8 mouse cellular contexts compared by ENCODE assay signal in the genomic region with DNA sequence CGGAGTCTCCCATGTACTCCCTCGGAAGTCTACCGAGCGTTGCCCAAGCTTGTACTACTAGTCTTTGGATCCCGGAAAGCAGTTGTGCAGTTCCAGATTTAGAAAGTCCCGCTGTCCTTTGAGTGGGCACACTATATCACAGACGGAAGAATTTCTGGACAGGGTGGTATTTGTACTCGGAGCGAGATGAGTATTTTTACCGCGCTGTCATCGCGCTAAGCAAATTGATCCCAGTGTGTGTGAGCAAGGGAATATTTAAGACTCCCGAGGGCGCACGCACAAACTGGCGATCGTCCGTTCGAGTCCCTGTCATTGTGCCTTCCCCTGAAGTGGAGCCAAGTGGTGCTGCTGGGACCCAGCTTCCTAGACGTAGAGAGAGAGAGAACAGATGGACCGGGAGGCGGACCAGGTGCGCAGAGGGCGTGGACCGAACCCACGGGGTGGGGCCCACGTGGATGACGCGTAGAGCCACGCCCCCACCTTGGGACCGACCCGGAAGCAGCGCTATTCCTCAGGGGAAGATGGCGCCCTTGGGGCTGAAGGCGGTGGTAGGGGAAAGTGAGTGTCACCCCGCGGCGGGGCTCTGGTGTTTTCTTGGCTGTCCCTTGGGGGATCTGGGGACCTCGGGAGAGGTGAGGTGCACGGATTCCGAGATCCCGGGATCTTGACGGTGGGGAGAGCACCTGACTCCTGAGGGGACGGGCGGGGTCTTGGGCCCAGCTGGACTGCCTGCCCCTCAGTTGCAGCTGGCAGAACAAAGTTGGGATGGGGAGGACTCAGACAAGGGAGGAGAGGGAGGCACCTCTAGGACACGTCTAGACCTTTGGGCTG. TPM values are rescaled to one million over a fixed set of nuclear protein-coding genes. Genes with fewer than 3 reads are reported as not detected.
DNase-seq lines count a peak whose midpoint lies in the region; ATAC-seq lines count a peak whose summit lies in the region.

A gene (plus strand): TSS at position 309 of the 831 bp plus-strand sequence.

- peaks cover 12% of the 10 kb centered on the region for H3K4me1 ChIP-seq in embryonic facial prominence, embryonic 10.5 days
- peaks cover 11% of the 10 kb centered on the region for H3K4me1 ChIP-seq in neural tube, embryonic 13.5 days (replicated peaks)

- no peaks in the 10 kb centered on the region for H3K9me3 ChIP-seq in embryonic facial prominence, embryonic 10.5 days
- H3K9me3 ChIP-seq in neural tube, embryonic 13.5 days = no peaks in the 10 kb centered on the region

- H3K9ac ChIP-seq in neural tube, embryonic 13.5 days = peak within 1 kb of the TSS; percentile 66

- WGBS in embryonic facial prominence, embryonic 10.5 days = 6% methylated on average over 47 of the region's 47 CpGs
- 4% methylated on average over 47 of the region's 47 CpGs for WGBS in large intestine, adult 2 months
- 6% methylated on average over 47 of the region's 47 CpGs for WGBS in neural tube, embryonic 13.5 days

- intact Hi-C loops in heart, postnatal 10 days (cut with DNase I) = no loop called here

- H3K27me3 ChIP-seq in embryonic facial prominence, embryonic 10.5 days (replicated peaks; ENCODE audit: low read depth, poor library complexity, severe bottlenecking) = peaks cover 33% of the 10 kb centered on the region
- peaks cover 31% of the 10 kb centered on the region for H3K27me3 ChIP-seq in neural tube, embryonic 13.5 days

- peak; percentile 91 for DNase-seq in CD4-positive helper T cell, adult 2 months (ENCODE audit: low read depth, low spot score)
- DNase-seq in adrenal gland, postnatal 10 days = peak; percentile 85
- peak; percentile 69 for DNase-seq in embryonic facial prominence, embryonic 10.5 days (ENCODE audit: low spot score)
- peak; percentile 44 to 60 for DNase-seq in heart, postnatal 10 days
- DNase-seq in large intestine, adult 2 months (ENCODE audit: low read depth, low spot score) = peak; percentile 70
- peak; percentile 85 to 90 for DNase-seq in lung, adult 18-20 months
- peak; percentile 88 for DNase-seq in testis, postnatal 10 days (ENCODE audit: low spot score)

- ATAC-seq in neural tube, embryonic 13.5 days (ENCODE audit: low read depth) = peak; percentile 80

- H3K36me3 ChIP-seq in embryonic facial prominence, embryonic 10.5 days (replicated peaks) = no peaks in the 10 kb centered on the region; the same call in 1 of the 2 replicates
- no peaks in the 10 kb centered on the region for H3K36me3 ChIP-seq in neural tube, embryonic 13.5 days

- peak within 1 kb of the TSS; percentile 75 for H3K4me2 ChIP-seq in neural tube, embryonic 13.5 days

- H3K27ac ChIP-seq in embryonic facial prominence, embryonic 10.5 days (replicated peaks) = peak within 1 kb of the TSS; percentile 52
- no peak within 1 kb of the TSS for H3K27ac ChIP-seq in neural tube, embryonic 13.5 days (replicated peaks)

- peak within 1 kb of the TSS; percentile 66 for H3K4me3 ChIP-seq in embryonic facial prominence, embryonic 10.5 days
- peak within 1 kb of the TSS; percentile 46 for H3K4me3 ChIP-seq in neural tube, embryonic 13.5 days

RNA-seq across cellular contexts. Expression of the gene that starts here (rescaled TPM):
- total RNA-seq in adrenal gland, postnatal 10 days (2021) = 10 to 100 TPM; 70.1 to 89.1 TPM
- 41.9 and 42.0 TPM in 2 replicates for polyA plus RNA-seq in embryonic facial prominence, embryonic 10.5 days (2016; fragmentation: Nextera tagmentation; extraction: Ambion mirVana)
- total RNA-seq in heart, postnatal 10 days (2021) = 10 to 100 TPM; 13.9 to 14.0 TPM
- polyA plus RNA-seq in large intestine, adult 2 months (2012; rRNA removed) = 179 and 256 TPM in 2 replicates
- polyA plus RNA-seq in neural tube, embryonic 13.5 days (2015; fragmentation: Nextera tagmentation; extraction: Ambion mirVana) = 29.4 and 29.9 TPM in 2 replicates

Comparison
In these comparisons a context has a peak if more than half of its experiments do, and no peak if none do; other contexts are left out.
1. RNA of the gene that starts here (total RNA-seq): 70.1 to 89.1 TPM in adrenal gland, postnatal 10 days; 13.9 to 14.0 TPM in heart, postnatal 10 days; every median in the first group is over 4 times any median in the second.
2. Peak in every context shown above with its lines, with median percentiles within 50 percentile points of each other: DNase-seq.